Mouse (Mus musculus) thymus, postnatal 0 days (tissue): Measurements from ENCODE around the gene Disc1. TPM values are rescaled to one million over a fixed set of nuclear protein-coding genes. Genes with fewer than 3 reads are reported as not detected.

Source experiments
- DNase-seq: peaks from one replicate; pipeline ENCODE4 v3.0.0-alpha.2; 2015; ENCODE audit warnings: low spot score
- polyA plus RNA-seq: library from polyadenylated mRNA; unstranded; fragments of >200 nt; fragmentation: Nextera tagmentation; extraction: Ambion mirVana; gene quantifications from 2 replicates; pipeline ENCODE4 v1.2.1, GENCODE M21; 2015

Gene Disc1
- polyA plus RNA-seq, 1 experiment from 2014 or later, result 0.46 TPM

DNA sequence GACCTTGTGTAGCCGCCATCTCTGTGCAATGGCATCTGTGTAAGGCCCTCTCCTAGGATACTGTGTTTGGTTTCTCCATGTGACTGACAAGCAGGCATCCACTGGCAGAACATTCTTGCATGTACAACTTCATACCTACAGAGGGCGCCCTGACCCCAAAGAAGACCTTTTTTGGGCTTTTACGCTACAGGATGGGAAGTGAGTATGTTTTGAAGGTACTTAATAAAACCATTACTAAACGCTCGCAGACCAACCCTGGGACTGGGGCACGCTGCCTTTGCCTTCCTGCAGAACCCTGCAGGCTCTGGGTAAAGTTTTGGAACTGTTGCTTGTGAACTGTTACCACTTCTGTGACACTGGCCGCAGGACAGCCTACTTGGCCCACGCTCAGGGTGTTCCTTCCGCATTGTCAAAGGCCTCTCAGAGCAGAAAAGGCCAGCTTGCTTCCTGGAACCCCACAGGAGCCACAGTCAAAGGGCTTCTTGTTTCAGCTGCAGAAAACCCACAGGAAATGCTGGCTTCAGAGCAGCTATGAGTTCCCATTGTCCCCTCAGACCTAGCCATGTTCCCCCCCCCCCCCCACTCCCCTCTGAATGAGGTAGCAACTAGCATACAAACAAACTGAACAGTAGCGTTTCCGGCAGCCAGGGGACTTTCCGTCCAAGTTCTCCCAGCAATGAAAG lies 13.1 kb downstream of the Disc1 start:
- DNase-seq, result peak; percentile 83

DNA sequence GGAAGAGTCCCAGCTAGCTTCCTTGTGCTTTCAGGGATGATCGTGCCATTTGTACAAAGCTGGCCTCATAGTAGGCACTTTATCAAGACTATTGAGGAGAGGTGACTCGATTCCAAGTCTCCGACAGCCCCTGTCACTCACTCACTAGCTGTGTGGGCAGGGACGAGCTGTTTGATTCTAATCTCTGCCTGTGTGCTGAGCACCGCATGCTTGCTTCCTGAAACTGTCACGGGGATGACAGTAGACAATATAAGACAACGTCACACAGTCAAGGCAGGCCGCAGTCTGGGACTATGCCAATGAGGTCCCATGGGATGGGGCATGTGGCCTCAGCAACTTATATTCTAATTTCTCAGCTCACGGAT lies 13.6 kb downstream of the Disc1 start:
- DNase-seq, result peak; percentile 69

DNA sequence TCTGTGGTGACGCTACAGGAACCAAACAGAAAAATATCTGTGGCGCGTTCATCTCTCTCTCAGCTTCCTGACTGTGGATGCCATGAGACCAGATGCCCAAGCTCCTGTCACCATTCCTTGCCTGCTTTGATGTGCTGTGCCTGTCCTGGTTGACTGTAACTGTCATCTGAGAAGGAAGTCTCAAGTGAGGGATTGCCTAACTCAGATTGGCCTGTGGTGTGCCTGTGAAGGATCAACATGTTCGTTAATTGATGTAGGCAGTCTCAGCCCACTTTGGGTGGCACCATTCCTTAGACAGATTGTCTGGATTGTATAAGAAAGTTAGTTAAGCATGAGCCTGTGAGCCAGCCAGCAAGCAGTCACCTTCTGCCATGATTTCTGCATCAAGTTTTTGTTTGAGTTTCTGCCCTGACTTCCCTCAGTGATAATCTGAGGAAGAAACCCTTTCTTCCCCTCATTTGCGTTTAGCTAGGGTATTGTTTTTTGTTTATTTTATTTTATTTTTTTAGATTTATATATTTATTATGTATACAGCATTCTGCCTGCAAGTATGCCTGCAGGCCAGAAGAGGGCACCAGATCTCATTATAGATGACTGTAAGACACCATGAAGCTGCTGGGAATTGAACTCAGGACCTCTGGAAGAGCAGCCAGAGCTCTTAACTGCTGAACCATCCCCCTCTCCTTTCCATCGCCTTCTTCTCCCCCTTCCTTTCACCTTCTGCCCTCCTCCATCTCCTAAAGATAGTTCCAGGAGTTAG lies 14.3 kb downstream of the Disc1 start:
- peak; percentile 27 for DNase-seq

DNA sequence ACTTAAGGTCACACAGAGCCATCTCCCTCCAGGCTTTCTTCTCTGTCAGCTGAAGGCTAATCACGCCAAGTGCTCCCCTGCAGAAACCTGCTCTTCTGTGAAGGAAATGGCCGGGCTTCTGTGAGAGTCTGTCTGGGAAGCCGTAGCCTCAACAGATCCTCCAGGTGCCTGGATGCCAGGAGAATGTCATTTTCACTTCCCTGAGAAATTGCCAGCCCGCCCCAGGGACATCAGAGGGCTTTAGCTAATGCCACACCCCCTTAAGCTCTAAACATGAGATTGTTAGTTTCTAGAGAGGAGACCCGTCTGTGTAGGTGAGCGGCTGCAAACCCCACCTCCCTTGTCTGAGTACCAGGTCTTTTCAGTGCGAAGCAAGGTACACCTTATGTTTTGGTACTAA lies 15.3 kb downstream of the Disc1 start:
- DNase-seq, result no peak

DNA sequence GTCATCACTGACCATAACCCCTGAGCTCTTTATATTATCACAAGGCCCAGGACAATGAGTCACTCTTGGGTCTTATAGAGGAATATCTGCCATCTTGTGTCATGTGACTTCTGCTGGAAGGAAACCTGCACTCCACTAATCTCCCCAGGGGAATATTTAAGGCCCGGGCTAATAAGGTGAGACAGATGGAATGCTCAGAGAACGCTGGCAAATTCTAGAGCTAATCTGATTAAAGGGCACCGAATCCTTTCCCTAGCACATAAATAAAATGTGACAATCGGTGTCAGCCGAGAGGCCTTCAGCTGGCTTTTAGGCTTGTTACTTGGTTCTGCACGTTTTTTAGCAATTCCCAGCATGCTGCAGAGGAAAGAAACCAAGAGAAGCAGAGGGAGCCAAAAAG lies 15.7 kb downstream of the Disc1 start:
- DNase-seq, result no peak

DNA sequence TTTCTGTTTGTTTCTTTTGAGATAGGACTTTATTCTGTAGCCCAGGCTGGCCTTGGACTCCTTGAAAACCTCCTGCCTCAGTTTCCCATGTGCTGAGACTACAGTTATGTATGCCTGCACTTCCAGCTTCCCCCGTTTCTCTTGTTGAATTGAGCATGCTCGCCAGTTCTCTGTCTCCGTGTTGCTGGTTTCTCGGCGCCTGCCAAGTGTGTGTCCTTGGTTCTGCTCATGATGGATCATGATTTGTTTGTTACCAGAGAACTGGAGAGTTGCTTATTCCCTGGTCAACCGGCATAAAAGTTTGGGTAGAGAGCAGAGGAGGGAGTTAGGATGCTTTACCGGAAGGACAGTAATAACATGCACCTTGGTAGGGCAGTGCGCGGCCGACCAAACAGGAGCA lies 20.1 kb downstream of the Disc1 start:
- no peak for DNase-seq

DNA sequence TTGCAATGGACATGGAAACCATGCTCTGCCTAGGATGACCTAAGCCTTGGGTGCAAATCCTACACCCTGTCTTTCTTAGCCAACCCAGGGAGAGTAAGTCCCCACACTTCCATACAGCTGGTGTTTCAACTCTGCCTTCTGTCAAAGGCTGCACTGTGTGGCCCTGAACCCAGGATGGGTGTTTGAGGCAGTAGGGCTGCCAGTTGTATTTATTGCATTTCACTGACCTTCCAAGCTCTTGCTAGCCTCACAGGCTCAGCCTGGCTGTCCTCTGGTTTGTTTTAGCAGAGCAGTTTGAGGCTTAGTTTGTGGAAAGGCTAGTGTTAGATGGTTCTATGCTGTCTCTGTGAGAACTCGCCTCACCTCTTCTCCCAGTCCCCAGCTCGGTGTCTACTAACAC lies 20.6 kb downstream of the Disc1 start:
- DNase-seq, result no peak

DNA sequence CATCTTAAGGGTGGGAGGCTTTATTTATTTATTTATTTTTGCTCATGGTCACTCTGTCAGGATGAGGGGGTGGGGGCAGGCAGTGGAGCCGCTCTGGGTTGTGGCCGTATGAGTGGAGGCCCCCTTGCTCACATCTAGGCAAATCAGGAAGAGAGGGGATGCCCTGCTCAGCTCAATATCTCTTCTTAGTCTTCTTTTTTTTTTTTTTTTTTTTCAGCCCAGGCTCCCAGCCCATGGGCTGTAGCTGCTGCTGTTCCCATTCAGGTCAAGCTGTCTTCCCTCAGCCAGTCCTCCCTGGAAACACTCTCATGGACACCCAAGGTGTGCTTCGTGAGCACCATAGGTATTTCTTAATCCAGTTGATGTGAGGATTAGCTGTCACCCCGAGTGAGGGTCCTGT lies 21.4 kb downstream of the Disc1 start:
- no peak for DNase-seq

DNA sequence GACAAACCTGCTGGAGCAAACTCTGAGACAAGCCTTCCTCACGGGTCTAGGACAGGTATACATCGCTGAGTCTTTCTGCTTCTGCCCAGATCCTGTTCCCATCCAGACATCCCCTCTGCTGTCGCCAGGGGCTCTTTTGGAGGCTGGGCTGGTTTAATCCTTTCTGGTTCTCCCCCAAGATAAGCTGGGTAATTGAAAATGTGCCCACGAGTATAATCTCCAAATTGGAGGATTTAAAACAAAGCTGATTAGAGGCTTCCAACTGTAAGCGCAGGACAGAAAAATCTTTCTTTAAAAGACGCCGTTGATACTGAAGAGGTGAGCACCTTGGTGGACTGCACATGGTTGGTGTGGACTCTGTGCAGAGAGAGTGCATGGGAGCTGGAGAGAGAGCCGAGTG lies 23.3 kb downstream of the Disc1 start:
- DNase-seq, result no peak

DNA sequence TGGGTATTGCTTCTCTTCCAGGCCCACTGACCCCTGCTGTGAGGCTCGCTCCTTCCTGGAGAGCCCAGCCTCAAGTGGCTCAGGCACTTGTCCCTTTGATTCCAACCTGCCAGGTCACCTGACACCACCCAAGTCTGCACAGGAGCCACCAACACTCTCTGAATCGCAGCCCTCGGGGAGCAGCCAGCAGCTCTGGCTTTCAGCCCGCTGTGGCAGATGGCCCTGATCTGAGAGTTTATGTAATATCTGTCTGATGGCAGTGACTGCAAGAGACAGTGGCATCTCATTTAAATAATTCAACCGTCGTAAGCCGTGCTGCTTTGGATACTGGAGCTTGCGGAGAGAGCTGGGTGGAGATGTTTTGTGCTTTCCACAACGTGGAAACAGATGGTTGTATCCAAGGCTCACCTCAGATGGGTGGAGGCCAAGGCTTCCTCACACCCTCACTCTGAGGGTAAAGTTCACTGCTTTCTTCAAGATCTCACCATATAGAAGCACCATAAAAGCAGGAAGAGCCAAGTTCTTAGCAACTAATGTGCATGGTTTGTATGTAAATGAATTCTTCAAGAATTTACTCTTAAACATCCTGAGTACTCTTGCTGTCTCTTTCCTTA lies 24.9 kb downstream of the Disc1 start:
- no peak for DNase-seq

DNA sequence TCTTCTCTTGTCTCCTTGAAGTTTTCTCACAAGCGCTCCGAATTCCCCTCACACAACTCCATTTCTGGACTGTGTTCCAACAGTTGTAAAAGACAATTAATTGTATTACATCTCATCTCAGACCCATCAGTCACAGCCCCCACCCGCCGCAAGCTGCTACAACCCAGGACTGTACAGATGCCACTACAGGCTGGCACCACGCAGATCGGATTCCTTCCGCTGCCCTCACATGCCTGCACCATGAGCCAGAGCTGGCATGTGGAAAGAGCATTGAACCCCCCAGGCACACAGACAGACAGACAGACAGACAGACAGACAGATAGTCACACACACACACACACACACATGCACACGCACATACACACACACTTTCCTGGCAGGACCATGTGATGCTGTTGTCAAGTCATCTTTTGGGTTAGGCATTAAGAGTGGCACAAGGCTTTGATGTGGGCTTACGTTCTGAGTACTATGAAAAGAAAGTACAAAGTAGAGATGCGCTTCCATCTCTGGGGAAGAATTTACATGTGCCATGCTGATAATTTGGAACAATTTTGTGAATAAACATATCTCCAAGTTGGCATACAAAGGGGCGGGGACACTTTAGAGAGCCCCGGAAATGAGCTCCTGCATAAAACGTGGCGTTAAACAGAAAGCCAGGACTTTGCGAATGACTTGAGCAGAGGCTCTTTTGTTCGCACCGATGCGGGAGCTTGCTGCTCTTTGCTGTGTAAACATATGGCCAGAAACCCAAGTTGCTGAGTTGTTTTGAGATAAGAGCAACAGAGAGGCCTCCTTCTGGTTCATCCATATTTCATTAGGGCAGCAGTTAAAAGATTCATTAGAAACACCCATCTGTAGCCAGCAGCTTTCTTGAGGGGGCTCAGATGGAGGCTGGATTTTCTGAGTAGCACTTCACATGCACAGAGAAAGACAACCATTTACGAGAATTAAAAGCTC lies 26.7 kb downstream of the Disc1 start:
- DNase-seq, result peak; percentile 62

DNA sequence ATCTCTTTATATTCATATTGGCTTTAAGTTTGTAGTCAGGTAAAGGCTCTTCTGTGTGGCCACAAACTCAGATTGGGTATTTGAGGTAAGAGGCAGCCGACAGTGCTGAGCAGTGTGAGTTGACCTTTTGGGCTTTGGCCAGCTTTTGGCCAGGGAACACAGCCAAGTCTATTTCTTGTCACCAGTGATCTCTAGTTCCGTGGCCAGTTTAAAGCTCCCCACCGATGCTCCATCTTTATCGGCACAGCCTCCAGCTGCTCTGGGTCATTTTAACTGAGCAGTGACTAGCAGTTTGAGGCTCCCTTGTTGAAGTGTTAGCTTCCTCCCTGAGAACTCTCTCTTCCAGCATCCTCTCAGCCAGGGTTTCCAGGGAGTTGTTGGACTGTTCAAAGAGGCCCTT lies 29.8 kb downstream of the Disc1 start:
- DNase-seq, result peak; percentile 17

DNA sequence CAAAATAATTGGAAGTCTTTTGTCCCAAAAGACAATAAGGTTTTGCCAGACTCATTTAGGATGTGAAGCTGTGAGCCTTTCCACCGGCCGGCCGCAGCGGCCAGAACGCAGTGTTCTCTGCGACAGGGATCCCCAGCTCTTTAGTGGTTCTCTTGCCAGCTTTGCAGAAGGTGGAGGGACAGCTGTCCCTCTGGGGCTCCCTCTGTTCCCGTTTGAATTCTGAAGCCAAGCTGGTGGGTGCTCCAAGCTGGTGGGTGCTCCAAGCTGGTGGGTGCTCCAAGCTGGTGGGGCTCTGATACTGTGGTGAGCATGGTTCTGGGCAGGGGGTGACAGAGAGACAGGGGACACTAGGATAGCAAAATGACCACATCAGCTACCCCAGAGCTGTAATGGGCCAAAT lies 30.5 kb downstream of the Disc1 start:
- no peak for DNase-seq

DNA sequence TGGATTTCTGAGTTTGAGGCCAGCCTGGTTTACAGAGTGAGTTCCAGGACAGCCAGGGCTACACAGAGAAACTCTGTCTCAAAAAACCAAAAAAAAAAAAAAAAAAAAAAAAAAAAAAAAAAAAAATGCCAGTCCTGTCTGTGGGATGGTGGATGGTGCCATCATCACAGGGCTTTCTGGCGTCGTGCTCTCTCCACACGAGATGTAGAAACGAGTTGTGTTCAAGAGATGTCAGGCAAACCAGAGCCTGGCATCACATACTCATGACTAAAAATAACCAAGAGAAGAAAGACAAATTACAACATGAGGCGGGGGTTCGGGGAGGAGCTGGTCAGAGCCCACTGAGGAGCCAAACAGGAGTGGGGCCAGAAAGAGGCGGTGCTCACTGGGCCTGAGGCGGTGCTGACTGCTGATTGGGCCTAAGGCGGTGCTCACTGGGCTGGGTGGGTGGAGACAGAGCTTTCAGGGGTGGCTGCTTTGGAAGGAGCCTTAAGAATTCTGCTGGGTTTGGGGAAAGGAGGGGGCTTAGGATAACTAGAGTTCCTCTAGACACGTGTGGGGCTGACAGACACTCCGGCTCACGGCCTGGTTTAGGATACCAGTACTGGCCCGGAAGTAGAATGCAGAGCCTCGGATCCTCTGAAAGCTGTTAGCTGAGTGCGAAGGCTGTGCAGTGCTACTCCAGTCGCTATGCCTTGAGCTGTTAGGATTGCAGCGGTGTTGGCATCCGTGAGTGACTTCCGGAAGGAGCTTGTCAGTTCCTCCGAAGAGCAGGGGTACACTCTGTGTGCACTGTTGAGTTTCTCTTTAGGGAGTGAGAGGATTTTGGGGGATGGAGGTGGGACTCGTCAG lies 37.1 kb downstream of the Disc1 start:
- DNase-seq, result no peak

DNA sequence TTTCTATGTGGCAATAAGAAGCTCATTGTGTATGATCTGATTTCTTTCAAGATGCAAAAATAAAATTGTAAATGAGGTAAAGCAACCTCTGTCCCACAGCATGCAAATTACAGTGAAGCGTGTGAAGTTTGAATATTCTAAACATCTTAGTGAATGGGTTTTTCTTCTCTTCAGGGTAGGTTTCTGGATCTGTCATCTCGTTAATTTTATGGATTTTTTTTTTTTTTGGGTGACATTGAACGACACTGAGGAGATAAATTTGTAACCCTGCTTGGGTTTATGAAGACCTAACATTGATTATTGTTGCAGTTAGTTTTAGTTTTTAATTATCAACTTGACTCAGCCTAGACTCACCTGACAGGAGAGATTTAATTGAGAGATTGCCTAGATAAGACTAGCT lies 43.1 kb downstream of the Disc1 start:
- no peak for DNase-seq

DNA sequence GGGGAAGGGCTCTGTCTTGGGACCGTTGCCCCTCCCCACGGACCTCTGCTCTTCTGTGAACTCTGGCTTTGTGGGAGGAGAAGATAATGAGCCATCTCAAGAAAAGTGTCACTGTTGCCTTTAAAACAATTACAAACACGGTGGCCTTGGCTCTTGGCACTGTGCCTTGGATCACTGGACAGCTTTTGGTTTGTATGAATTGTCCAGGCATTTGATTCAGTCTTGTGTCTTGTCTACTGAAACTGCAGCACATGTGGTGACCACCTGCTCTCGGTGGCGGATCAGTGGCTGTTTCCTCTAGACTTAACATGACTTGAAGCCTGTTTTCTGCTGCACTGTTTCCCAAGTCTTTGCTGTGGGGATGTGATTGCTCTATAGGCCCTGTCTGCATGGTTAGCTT lies 44.1 kb downstream of the Disc1 start:
- no peak for DNase-seq

DNA sequence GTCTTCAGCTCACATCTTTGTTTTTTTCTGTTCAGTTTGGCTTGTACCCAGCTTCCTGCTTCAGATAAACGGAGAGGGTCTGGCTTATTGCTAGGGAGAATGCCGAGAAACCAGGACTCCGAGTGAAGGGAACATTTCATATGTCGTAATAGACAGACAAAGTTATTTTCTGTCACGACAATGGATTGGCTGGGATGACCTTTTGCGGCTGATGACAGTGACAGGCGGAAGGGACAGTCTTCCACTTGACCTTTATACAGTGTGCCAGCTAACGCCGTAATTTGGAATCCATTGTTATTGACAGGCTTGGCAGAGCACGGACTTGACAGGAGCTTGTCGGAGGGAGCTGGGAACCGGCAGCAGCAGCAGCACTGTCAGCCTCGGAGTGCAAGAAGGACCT lies 48.3 kb downstream of the Disc1 start:
- DNase-seq, result no peak

DNA sequence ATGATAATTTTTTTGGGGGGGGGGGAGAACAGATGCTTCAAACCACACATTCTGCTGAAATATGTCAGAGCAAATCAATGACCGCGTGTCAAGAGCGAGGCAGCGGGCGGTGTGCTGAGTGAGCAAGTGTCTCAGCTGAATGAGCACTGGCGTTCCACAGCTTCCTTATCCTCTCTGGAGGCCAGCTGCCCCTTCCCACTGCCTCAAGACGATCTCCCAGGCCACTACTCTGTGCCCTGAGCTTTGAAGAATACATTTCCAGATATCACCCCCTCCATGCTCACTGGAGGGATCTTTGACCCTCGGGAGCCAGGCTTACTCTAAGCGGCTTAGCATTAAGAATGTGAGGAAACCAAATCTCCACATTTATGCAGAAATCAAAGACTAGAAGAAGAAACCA lies 59.2 kb downstream of the Disc1 start:
- no peak for DNase-seq

DNA sequence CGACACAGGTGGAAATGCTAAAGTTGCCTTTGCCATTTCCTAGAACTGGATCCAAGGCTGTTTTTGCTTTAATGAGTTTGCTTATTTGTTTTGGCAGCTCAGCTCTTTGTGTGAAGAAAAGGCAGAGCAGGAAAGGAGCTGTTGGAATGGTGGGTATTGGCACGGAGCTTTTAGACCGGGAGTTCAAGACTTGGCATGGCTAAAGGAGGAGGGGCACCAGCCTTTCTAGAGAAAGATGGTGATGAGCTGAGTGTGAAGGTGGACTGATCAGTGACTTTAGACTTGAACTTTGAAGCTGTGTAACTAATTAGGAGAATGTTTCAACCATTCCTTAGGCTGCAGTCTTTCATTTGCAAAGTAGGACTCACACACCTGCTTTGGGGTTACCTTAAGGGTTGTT lies 59.8 kb downstream of the Disc1 start:
- DNase-seq, result no peak

DNA sequence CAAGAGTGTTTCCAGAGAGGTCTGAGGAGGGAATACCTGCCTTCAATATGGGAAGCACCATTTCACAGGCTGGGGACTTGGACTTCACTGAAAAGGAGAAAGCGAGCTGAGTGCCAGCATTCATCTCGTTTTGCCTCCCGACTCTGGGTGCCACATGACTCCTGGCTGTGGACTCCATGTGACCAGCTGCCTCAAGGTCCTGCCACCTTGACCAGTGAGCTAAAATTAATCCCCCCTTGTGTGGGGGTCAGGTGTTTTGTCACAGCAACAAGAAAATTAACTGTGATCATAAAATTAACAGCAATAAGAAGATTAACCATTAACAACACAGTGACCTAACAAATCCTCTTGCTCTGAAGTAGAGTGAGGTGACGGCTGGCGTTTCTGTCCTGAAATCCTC lies 61.3 kb downstream of the Disc1 start:
- no peak for DNase-seq

DNA sequence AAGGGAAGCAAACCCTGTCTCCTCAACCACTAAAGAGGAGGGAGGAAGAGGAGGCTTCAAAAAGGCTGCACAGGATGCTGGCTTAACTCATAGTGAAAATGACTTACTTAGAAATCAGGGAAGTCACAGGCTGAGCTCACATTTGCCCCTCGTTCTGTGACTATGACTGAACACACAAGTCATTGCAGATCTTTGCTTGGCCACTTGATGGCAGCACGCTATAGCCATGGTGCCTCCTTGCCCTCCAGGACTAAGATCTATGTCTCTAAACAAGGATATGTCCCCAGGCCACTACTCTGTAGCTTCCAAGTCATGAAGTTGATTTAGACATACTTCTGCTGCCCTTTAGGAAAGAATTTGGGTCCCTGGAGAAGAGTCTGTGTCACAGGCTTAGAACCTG lies 62.6 kb downstream of the Disc1 start:
- peak; percentile 54 for DNase-seq
